Mouse (Mus musculus) G1E-ER4 (cell line): ENCODE data around the gene Thoc3. TPM values are rescaled to one million over a fixed set of nuclear protein-coding genes. Genes with fewer than 3 reads are reported as not detected.

ENCODE experiments used
- GATA1 ChIP-seq: IDR thresholded peaks from one replicate; pipeline ENCODE4 v1.8.0; 2012; ENCODE audit warnings: low read length, inconsistent platforms
- polyA plus RNA-seq: library from polyadenylated mRNA; stranded (reverse); fragments of >175 nt; gene quantifications from 2 replicates; pipeline ENCODE4 v1.2.3, GENCODE M21; 2012

The Thoc3 gene
- polyA plus RNA-seq, 1 experiment = 163 TPM

DNA sequence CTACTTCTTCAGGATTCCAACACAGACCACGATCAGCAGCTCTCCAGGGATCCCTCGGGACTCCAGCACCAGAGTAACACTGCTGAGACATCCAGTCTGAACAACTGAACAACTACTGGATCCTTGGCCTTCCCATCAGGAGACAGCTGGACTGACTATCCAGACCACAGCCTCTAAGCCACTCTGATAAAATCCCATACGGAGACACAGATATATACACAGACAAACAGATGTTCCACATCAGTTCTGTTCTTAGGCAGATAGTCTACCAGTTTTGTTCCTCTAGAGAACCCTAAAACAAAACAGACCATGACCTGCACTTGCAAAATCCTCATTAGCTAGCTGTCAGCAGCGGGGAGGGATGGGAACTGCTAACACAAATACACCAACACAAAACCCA, 9.4 kb downstream of the Thoc3 start:
- no peak for TF ChIP-seq GATA1

DNA sequence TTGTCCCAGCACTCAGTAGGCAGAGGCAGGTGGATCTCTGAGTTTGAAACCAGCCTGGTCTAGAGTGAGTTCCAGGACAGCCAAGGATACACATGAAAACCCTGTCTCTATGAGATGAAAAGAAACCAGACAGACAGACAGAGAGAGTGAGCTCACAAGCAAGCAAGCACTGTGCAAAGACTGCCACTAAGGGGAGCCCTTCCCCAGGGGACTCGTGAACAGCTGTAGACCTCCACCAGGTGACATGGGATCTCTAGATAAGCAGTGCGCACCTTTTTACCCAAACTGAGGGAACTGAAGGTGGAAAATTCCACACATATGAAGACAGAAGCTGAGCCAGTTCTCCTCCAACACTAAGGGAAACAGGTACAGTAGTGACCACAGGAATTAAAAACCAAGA, 11.6 kb downstream of the Thoc3 start:
- TF ChIP-seq GATA1 = no peak

DNA sequence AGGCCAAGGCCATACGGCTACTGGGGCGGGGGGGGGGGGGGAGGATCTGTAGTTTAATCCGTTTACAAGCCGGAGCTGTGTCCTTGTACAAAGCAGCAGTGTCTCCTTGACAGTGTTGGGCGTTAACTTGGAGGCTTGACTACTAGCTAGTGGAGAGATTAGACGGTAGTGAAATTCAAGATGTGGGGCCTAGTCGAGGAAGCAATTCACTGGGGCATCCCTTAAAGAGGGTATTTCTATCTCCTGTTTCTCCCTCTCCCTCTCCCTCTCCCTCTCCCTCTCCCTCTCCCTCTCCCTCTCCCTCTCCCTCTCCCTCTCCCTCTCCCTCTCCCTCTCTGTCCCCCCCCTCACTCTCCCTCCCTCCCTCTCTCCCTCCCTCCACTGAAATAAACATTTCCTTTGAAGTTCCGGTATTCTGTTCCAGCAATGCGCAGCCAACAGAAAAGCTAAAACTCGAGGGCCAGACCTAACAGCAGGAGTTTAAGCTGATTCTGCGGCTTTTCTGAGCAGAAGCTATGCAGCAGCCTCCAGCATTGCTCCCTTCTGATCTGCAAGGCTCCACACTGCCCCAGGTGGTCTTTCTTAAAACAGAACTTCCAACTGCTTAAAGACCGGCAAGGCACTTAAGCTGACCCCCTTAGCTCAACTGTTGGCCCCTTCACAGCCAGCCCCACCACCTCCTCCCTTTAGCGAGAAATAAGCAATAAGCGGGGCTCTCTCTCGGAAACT, 21.0 kb downstream of the Thoc3 start:
- no peak for TF ChIP-seq GATA1

DNA sequence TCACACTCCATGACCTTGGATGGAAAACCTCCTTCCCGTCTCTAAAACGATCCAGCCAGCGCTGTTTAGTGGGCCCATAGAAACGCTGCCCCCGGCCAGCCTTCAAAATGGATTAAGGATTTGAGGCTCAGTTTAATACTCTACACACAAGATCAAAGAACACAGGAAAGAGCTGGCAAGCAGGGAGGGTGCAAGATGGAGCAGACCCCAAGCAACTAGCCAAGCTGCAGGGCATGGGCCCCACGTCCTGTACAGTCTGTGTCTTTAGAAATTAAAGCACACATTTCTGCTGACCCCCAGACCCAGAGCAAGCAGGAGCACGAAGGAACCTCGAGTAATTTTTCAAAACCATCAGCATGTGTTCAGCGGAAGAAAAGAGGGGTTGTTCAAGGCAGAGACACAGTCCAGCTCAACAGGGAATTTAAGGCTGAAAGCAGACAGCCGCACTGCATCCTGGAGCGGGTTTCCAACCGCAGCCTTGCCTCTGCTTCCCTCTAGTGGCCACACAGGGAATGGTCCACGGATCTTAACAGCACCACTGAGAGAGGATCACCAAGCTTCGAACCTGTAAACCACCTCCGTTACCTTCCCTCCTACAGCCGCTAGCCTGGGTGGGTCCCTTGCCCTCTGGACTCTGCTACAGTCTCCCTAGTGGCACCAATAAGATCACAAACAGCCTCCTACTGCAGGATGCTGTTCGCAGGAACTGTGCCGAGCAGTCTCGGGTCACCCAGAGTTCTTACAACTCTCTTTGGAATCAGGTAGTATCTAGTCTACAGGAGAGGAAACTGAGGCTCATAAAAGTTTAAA, 21.8 kb downstream of the Thoc3 start:
- no peak for TF ChIP-seq GATA1

DNA sequence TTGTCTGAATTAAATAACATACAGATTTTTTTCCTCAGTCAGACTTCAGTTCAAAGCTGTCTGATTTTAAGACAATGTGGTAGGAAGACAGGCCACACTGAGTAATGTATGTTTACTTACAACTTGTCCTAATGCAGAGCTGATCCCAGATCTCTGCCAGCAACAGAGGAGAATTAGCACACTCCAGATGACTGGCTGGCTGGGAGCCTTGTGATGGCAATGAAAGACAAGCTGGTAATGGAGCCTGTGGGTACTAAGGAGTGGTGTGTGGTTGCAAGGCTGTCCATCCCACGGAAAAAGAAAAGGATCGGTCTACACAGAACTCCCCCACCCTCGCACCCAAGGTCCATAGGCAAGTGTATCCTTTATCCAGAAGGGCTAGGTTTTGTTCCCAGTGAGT, 25.0 kb downstream of the Thoc3 start:
- no peak for TF ChIP-seq GATA1

DNA sequence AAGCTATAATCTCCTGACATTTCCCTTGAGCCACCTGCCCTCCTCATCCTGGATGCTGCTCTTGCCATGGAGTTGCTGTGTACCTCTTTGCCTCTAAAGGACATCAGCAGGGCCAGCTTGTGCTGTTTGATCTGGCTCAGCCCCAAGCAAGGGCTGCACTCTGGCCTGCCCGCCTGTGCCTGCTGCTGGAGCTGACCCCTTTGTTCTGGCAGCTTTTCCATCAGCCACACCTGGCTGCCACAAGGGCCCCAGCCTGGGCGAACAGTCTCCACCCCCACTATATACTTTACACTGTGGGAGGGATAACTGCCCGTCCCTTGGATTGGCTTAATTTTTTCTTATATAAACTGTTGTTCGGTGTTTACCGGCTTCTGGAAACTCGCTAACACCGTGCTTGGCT, 28.7 kb downstream of the Thoc3 start:
- no peak for TF ChIP-seq GATA1

DNA sequence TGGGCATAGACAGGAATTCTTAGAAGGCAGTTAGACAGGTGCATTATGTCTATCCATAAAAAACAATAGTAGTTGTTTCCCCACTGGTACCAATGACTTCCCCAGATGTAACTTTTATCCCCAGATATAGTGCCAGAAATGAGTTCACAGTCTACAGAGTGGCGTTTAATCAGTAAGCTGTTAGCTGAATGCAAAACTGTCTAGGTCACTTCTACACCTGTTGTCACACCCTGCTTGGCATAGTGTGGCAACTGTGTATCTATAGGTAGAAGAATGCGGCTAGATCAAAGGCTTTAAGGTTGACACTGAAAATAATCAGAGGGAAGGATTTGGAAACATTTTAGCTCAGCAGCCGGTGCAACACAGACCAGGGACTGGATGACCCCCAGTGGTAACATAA, 29.8 kb downstream of the Thoc3 start:
- no peak for TF ChIP-seq GATA1

DNA sequence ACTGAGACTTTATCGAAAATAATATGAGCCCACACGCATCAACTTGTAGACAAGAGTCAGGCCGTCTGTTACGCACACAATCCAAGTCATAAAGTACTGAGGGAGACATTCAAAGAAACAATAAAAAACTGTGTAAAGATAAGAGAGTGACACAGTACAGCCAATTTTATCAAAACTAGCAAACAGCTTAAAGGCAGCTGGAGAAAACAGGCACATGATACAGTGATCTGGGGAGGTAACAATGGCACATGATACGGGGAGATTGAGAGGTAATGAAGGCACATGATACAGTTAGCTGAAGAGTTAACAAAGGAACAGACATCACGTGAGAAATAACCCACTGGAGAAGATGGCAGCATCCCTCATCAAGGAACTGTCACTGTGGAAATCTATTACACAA, 31.6 kb downstream of the Thoc3 start:
- TF ChIP-seq GATA1 = no peak

DNA sequence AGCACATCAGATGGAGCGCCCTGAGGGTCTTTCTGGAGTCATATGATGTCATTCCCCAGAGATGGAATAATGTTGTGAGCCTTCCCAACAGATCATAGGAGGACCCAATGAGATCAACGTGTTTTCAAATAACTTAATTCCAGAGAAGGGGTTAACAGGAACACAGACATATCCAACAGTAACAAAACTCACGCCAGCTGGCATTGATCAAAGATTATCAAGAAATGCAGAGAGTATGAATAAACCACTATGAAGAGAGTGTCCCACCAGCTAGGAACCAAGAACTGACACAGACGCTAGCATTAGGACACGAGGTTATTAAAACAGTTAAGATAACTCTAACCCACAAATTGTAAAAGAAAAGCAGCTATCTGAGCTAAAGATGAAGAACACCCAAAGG, 32.0 kb downstream of the Thoc3 start:
- TF ChIP-seq GATA1 = no peak

DNA sequence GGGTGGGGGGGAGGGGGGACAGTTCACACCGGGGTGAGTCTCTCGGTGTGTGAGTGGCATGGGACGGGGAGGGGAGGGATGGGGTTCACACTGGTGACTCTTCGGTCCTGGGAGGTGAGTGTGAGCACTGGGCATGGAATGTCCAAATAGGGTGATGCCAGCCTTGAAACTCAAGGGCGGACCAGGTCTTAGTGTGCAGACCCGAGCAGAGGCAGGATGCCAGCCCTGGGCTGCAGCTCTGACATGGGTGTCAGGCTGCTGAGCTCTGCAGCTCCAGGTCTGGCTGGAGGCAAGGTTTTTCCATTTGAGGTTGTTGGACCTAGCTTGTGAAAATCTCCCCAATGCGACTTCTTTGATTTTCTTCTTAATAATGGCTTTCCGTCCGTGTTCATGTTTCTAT, 37.5 kb downstream of the Thoc3 start:
- TF ChIP-seq GATA1 = no peak

DNA sequence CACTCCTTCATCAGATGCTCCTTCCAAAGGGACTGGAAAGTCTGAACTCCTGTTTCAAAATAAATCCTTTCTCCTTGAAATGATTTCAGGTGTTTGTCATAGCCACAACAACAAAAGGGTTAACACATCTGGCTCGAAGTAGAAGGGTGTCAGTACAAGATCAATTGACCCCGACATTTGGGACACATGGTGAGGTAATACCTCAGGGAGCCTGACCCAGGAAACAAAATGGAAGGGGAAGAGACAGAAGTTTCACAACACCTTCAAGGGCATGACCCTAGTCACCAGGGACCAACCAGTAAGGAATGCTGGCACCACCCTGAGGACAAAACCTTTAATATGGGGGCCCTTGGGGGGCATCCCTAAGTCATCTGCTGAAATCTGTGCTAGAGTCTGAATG, 38.6 kb downstream of the Thoc3 start:
- TF ChIP-seq GATA1 = no peak

DNA sequence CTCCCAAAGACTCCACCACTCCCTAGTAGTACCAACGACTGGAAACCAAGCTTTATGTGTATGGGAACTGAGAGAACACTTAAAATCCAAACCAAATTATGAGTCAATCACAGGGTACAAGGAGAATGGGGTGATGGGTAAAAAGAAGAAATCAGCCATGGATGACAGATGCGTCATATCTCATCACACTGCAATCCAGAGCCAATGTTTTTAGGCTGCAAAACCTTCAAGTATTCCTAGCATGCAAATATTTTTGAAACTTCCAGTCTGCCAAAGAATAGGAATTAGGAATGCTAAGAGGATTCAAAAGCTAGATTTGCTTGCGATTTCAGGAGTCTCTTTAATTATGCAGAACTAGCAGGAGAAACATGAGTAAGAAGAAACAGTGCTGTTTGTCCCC, 39.9 kb downstream of the Thoc3 start:
- no peak for TF ChIP-seq GATA1

DNA sequence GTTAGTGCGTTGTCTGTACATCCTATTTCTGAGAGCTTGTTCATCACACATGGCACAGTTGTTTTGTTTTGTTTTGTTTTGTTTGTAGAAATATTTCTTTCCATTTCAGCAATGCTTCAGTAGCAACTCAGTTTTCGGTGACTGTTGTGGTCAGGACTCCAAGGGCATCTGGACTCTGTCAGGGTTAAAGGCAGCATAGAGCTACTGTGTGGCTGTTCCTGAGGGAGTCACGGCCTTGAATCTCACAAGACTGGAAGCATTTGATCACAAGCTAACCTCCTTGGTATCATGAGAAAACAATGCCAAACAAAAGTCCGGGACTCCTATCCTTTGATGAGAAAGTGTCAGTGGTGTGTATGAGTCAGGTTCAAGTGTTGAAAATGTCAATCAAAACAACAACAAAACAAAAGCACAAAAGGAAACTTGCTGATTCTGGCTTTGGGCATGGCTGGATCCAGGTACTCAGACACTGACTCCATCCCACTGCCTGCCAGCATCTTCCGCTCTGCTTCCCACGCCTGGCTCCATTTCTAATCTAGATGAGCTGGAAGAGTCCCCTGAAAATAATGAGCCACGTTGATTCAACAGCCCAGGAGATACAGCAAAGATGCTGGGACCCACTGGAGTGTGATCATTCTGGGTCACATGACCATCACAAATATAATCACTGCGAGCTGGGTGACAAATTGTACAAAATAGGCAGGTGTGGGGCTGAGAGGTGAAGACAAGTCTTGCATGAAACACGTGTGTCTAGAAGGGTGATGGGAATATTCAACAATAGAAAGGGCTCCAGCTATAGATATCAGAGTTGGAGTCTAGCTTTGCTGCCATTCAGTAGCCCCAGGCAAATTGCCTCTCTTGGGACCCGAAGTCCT, 41.6 kb downstream of the Thoc3 start:
- no peak for TF ChIP-seq GATA1

DNA sequence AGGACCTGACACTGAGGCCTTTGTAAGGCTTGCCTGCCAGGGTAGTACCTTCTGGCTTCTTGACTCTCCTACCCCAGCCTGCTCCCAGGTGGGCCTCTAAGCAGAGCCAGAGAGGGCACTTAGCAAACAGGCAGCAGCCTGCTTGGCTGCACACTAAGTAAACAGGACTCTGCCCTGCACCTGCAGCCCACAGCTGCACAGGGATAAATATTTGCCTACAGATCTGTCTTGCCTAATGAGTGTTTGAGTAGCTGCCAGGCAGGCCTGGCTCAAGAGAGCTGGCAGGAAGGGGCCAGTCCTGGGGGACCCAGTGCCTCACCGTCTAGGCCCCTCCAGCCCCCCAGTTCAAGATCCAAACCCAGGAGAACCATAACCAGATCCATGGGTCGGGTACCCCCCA, 43.4 kb downstream of the Thoc3 start:
- TF ChIP-seq GATA1 = no peak

DNA sequence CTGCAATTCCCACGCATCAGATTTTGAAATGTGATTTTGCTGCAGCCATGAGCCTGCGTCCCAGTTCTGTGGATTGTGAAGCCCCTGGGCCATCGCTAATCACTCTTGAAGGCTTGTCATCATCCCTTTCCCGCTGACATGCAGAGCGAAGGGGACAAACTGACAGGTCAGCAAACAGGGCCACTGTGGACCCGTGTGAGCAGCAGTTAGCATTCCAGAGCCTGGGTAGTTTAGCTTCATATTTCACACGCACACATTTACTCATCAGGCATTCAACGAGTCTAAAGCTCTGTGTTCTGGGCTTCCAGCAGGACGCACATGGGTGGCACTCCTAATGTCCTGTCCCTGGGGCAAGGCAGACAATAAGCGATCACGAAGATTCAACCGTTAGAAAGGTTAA, 48.4 kb downstream of the Thoc3 start:
- no peak for TF ChIP-seq GATA1

DNA sequence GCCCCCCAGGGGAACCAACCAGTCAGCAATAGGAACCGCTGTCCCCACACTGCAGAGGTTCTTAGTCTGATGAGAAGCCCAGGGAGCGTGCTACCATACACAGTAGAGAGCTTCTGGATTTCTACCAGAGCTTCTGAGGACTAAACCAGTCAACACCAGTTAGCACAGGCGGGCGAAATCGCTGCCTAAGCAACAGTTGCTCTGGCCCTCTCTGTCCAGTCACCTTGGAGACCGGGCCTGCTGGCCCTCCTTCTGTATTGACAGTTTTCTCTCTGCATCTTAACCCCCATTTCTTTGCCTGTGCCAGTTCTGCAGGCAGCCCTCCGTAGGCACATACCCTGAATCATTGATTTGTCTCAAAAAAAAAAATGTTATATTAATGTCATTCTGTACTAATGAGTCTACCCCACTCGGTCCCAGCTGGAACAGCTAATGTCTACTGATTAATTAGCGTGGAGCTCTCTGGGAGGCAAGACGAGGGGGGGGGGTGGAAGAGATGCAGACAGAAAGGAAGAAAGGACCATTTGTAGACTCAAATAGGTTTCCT, 49.8 kb downstream of the Thoc3 start:
- TF ChIP-seq GATA1 = no peak
